Mouse (Mus musculus) ES-Bruce4 (cell line): Measurements from ENCODE around the gene Fam192a. TPM values are rescaled to one million over a fixed set of nuclear protein-coding genes. Genes with fewer than 3 reads are reported as not detected.

Source experiments
- H3K27ac ChIP-seq: 2 replicates; pipeline ENCODE4 v1.5.1; 2012; ENCODE audit warnings: low read length, inconsistent platforms; ENCODE audit not compliant: insufficient read depth
- H3K27me3 ChIP-seq: 2 replicates; pipeline ENCODE4 v1.6.1; 2012; ENCODE audit warnings: mild to moderate bottlenecking, low read length, inconsistent platforms; ENCODE audit not compliant: control insufficient read depth, poor library complexity, insufficient read depth, severe bottlenecking
- H3K36me3 ChIP-seq: 2 replicates; pipeline ENCODE4 v1.6.1; 2012; ENCODE audit warnings: inconsistent platforms, mild to moderate bottlenecking, low read length, moderate library complexity; ENCODE audit not compliant: control insufficient read depth, poor library complexity, insufficient read depth, severe bottlenecking
- H3K4me1 ChIP-seq: one replicate; pipeline ENCODE4 v1.8.1; 2011; ENCODE audit warnings: low read length; ENCODE audit not compliant: control insufficient read depth, insufficient read depth
- H3K4me3 ChIP-seq: 2 replicates; pipeline ENCODE4 v1.5.1; 2011; ENCODE audit warnings: low read depth, mild to moderate bottlenecking, low read length
- H3K9ac ChIP-seq: 2 replicates; pipeline ENCODE4 v1.6.1; 2012; ENCODE audit warnings: low read depth, mild to moderate bottlenecking, inconsistent platforms; ENCODE audit not compliant: poor library complexity, severe bottlenecking
- H3K9me3 ChIP-seq: replicated peaks from 2 replicates; pipeline ENCODE4 v1.6.1; 2012; ENCODE audit warnings: mild to moderate bottlenecking, low read length, inconsistent platforms; ENCODE audit not compliant: control insufficient read depth, poor library complexity, insufficient read depth, severe bottlenecking
- CTCF ChIP-seq: IDR thresholded peaks from one replicate; pipeline ENCODE4 v1.8.1; 2011; ENCODE audit warnings: low read depth, low read length
- EP300 ChIP-seq: IDR thresholded peaks from 2 replicates; pipeline ENCODE4 v1.6.1; 2011; ENCODE audit warnings: low read depth, low read length; ENCODE audit not compliant: insufficient read depth
- POLR2A ChIP-seq: IDR thresholded peaks from one replicate; pipeline ENCODE4 v1.8.1; 2011; ENCODE audit warnings: low read length; ENCODE audit not compliant: insufficient read depth
- polyA plus RNA-seq: library from polyadenylated mRNA; stranded (reverse); fragments of >200 nt; gene quantifications from 2 replicates; pipeline ENCODE4 v1.2.4, GENCODE M21; 2011; ENCODE audit warnings: low read depth; ENCODE audit not compliant: missing spikeins, insufficient read depth, insufficient read length

Fam192a gene
- polyA plus RNA-seq, 1 experiment = 93.9 TPM

DNA sequence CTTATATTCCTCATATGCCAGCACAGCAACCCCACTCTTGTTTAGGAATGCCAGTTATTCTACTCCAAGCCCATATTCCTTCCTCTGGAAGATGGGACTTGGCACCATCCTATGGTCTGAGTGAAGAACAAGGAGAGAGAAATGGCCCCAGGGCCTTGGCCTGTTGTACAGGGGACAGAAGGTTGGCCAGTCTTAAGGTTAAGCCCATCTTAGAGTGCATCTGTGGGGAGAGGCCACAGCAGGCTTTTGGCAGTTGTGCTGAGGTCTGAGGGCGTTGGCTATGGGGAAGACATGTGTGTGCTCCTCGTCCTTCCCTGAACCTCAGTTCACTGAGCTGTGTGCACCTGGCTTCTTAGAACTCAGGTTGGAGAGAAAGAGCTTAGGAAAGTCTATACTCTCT lies 49.1 kb downstream of the Fam192a start:
- Histone ChIP-seq H3K9ac (no peak overlapping the region), H3K4me1 (no peaks in the 10 kb centered on the region), H3K27ac (no peak overlapping the region), H3K9me3 (no peaks in the 10 kb centered on the region), H3K36me3 (no peaks in the 10 kb centered on the region), H3K27me3 (no peaks in the 10 kb centered on the region), H3K4me3 (no peak overlapping the region)
- TF ChIP-seq POLR2A (no peak), EP300 (no peak), CTCF (no peak)

DNA sequence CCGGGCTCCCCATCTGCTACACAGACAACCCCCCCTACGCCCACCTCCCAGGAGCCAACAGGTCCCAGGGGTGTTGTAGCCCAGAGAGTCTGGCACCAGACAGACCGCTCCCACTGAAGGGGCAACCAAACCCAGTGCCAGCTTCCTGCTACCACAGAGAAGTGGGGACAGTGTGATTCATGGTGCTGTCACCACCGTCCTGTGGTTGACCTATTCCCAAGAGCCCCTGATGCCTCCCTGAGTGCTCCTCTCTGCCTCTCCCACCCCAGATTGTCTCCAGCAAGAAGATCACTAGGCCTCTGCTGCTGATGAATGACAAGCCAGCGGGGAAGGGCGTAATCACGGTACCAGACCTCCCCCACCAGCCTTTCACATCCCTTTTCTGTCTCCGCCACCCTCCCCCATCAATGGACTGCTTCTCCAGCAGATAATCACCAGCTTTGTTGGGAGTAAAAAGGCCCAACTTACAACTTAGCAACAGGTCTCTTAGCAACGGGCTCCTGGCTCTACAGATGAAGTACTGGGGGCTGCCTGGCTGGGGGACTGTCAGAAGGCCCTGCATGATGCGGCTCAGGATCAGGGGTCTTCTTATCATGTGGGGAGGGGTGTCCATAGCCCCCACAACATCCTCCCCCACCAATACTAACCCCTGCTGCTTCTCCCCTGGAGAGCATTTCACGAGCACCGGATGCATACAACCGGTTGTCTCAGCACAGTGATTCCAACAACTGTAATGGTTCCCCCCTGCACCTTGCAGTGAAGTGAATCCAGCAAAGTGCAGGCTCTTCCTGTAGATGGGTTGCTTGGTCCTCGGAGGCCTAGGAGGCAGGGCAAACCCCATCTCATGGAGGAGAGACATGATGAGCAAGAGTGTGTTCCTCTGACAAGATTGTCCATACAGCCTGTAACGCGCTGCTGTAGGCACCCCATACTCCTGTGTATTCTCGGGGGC lies 50.0 kb downstream of the Fam192a start:
- Histone ChIP-seq H3K27ac (no peak overlapping the region), H3K4me3 (no peak overlapping the region), H3K27me3 (no peaks in the 10 kb centered on the region), H3K4me1 (no peaks in the 10 kb centered on the region), H3K36me3 (no peaks in the 10 kb centered on the region), H3K9me3 (no peaks in the 10 kb centered on the region), H3K9ac (no peak overlapping the region)
- TF ChIP-seq POLR2A (no peak), CTCF (no peak), EP300 (no peak)

DNA sequence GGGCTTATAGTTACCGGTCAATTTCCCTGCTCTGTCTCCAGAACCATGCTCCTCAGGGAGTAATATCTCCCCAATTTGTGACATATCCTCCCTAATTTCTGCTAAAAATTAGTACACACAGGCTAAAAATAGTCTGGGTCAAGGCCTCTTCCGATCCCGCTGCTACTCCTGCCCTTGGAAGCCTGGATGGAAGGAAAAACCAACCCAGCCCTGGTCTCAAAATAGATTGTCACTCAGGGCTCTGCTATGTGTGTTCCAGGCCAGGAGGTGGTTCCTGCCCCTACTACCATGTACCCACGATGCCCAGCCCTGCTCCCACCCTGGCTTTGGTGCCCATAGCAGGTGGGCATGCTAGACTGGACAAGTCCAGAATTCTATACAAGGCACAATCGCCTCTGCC lies 51.8 kb downstream of the Fam192a start:
- no peaks in the 10 kb centered on the region for H3K9me3 ChIP-seq
- TF ChIP-seq CTCF (no peak), POLR2A (no peak), EP300 (no peak)
- no peak overlapping the region for H3K4me3 ChIP-seq
- H3K9ac ChIP-seq = no peak overlapping the region
- H3K4me1 ChIP-seq = no peaks in the 10 kb centered on the region
- no peaks in the 10 kb centered on the region for H3K27me3 ChIP-seq
- H3K27ac ChIP-seq = no peak overlapping the region
- no peaks in the 10 kb centered on the region for H3K36me3 ChIP-seq

DNA sequence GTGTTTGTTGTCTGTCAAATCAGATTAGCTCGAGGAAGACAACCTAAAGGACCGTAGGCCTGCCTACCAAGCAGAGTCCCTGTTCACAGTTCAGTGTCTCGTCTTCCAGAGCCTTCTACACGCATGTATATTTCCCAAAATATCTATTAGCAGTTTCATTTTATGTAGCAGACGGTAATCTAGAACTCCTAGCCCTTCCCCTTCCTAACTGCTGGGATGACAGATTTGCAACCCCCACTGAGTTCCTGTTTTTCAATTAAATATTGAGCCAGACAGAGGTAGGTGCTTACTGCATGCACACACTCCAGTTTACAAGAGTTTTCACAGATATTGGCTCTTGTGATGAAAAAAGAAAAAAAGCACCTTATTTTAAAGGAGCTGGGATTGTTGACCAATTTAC lies 52.3 kb downstream of the Fam192a start:
- TF ChIP-seq CTCF = no peak
- no peak for TF ChIP-seq EP300
- no peak for TF ChIP-seq POLR2A
- H3K27ac ChIP-seq = no peak overlapping the region
- no peak overlapping the region for H3K9ac ChIP-seq
- no peaks in the 10 kb centered on the region for H3K9me3 ChIP-seq
- no peaks in the 10 kb centered on the region for H3K36me3 ChIP-seq
- no peaks in the 10 kb centered on the region for H3K27me3 ChIP-seq
- H3K4me1 ChIP-seq = no peaks in the 10 kb centered on the region
- H3K4me3 ChIP-seq = no peak overlapping the region

DNA sequence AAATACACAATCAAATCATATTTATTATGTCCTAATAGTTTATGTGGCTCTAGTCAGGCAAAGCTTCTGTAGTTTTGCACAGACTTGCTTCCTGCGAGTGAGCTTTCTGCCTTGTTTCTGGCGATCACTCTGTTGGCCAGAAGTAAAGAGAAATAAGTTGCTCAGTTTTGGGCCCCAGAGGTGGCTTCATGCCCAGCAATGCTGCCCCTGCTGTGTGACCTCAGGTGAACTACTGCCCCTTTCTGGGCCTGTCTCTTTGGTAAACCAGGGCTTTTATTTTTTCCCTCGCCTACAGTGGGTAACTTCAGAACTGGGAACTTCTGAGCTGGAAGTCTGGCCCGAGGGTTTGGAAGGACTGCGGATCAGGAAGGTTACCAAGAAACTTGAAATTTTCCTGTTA lies 52.8 kb downstream of the Fam192a start:
- Histone ChIP-seq H3K9ac (no peak overlapping the region), H3K4me3 (no peak overlapping the region), H3K36me3 (no peaks in the 10 kb centered on the region), H3K4me1 (no peaks in the 10 kb centered on the region), H3K9me3 (no peaks in the 10 kb centered on the region), H3K27me3 (no peaks in the 10 kb centered on the region), H3K27ac (no peak overlapping the region)
- TF ChIP-seq CTCF = no peak
- TF ChIP-seq EP300 = no peak
- TF ChIP-seq POLR2A = no peak

DNA sequence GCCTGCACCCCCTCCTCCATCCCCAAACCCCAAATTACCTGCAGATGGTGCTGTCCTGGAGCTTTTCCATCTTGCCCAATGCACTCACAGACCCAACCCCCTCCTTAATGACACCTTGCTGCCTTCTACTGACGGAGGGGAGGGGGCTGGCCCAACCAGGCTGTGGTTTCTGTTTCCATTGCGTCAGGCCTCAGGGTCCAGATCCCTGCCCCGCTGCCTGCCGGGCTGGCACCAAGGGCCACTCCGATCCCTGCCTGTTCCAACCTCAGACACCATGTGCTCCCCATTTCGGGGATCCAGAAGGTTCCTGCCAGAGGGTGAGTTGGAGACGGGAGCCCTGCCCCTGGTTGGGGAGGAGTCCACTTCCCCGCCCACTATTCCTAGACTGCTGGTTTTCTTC lies 57.8 kb downstream of the Fam192a start:
- H3K27ac ChIP-seq = no peak overlapping the region
- TF ChIP-seq EP300 (no peak), POLR2A (no peak), CTCF (no peak)
- H3K4me3 ChIP-seq = no peak overlapping the region
- no peak overlapping the region for H3K9ac ChIP-seq
- H3K36me3 ChIP-seq = no peaks in the 10 kb centered on the region
- H3K27me3 ChIP-seq = no peaks in the 10 kb centered on the region
- no peaks in the 10 kb centered on the region for H3K9me3 ChIP-seq
- no peaks in the 10 kb centered on the region for H3K4me1 ChIP-seq
